Mouse (Mus musculus) CH12.LX (cell line): Measurements from ENCODE around the gene Bnipl.

ENCODE experiments used
- CTCF ChIP-seq, 2 experiments: IDR thresholded peaks in 1 of 2; conservative IDR thresholded peaks in 1 of 2; 2 replicates each; pipeline ENCODE4 v1.5.1; 2011 to 2012; ENCODE audit warnings: low read depth in 2 of 2, low read length in 2 of 2, improper control_type of control experiment in 1 of 2, inconsistent platforms in 1 of 2, mild to moderate bottlenecking in 1 of 2, moderate library complexity in 1 of 2
- EP300 ChIP-seq: IDR thresholded peaks from 2 replicates; pipeline ENCODE4 v1.6.1; 2011; ENCODE audit warnings: low read length, improper control_type of control experiment

DNA sequence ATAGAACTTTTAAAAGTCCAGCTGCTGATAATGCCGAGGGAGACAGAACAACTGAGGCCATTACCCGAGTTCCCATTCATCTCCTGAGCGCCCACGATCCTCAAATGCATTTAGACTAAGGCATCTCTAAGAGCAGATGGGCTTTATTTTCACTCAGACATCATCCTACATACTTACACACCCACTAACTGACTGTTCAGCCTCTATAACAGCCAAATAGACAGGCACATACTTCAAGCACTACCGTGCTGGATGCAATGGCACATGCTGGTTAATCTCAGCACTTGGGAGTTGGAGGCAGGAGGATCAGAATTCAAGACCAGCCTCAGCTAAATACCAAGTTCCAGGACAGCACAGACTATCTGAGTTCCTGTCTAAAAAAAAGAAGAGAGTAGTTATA lies 18.8 kb upstream of the Bnipl start:
- TF ChIP-seq CTCF (conservative IDR thresholded peaks at IDR 0.05 in 1 of 2, IDR thresholded peaks at IDR 0.05 in 1 of 2; ENCODE audit: low read depth in 2 of 2, low read length in 2 of 2) (no peak), EP300 (no peak)
